Mouse (Mus musculus): ENCODE measurements around the gene Adam33. TPM values are rescaled to one million over a fixed set of nuclear protein-coding genes. Genes with fewer than 3 reads are reported as not detected.

Adam33 gene
- polyA plus RNA-seq, 1 experiment, result 13.6 TPM

DNA sequence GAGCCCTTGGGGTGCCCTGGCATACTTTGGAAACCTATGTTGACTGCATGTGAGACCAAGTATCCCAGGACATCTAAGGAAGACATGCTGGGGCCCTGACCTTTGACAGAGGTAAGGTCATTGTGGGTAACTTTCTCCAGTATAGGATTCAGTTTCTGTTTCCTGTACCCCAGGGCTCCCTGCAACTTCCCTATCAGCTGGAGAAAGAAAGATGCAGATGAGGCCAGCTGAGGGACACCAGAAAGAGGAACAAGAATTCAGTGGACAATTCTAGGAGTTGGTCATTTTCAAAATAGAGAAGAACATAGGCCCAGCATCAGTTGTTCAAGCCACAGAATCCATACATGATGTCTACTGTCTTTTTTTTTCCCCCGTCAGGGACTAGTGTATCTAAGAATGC is 26.0 kb upstream of the Adam33 start:
- peak overlapping the region; percentile 99 for H3K27ac ChIP-seq (ENCODE audit: insufficient read depth, low read depth, low read length)

DNA sequence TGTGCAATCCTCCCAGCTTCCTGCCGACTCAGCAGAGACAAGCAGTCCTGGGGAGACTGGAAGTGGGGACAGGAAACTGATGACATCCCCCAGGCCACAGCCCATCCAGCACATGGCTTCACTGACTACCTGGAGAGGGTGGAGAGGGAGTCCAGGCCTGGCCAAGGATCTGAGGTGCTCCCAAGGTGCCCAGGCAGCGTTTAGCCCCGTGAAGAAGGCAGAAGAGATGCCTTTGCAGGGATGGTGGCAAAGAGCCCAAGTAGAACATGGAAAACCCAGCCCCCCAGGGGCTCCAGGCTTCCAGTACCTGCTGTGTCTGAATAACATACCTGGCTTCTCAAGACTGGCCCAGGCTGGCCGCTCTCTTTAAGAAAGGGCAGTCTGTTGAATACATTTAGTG is 25.0 kb upstream of the Adam33 start:
- Histone ChIP-seq H3K4me3 (ENCODE audit: insufficient read depth, low read length) (no peak overlapping the region), H3K4me1 (ENCODE audit: control insufficient read depth, insufficient read depth, low read length) (peaks cover 78% of the 10 kb centered on the region), H3K27ac (ENCODE audit: insufficient read depth, low read depth, low read length) (peak overlapping the region; percentile 96)
- TF ChIP-seq CTCF (IDR thresholded peaks at IDR 0.05; ENCODE audit: low read depth, low read length) (no peak), POLR2A (IDR thresholded peaks at IDR 0.05; ENCODE audit: borderline replicate concordance, low read depth, low read length) (no peak)

More for the DNA sequence above, 26.0 kb upstream of the Adam33 start:
- H3K4me1 ChIP-seq (ENCODE audit: control insufficient read depth, insufficient read depth, low read length), result peaks cover 69% of the 10 kb centered on the region
- H3K4me3 ChIP-seq (ENCODE audit: insufficient read depth, low read length), result no peak overlapping the region
- no peak for TF ChIP-seq CTCF (IDR thresholded peaks at IDR 0.05; ENCODE audit: low read depth, low read length)
- TF ChIP-seq POLR2A (IDR thresholded peaks at IDR 0.05; ENCODE audit: borderline replicate concordance, low read depth, low read length), result no peak

DNA sequence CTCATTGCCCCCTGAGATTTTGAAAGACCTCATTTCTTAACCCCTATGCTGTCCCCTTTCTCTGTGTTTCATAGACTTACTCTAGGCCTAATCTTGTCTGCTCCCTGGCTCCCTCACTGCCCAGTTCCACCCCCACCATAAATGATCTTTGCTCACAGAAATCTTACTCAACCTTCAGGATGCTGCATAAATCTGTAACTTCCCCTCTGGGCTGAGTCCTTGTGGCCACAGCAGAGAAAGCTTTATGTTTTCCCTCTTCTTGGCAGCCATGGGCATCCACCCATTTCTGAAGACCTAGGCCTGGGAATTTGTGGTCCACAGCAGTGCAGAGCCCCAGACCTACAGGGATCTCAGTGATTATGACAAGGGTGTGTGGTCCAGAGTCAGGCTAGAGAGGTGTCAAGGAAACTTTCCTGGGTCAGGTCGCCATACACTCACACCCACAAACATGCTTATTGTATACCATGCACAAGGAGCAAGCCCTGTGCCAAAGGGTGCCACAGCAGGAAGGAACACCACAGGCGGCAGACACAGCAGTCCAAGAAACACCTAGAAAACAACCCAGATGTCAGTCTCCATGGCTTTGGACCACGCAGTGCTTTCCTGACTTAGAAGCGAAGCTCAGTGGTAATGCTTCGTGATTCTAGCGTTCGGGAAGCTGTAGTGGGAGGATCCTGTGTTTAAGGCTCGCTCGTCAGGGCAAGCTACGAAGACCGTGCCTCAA is 23.2 kb upstream of the Adam33 start, which contains the start of gene Siglec1:
Gene Siglec1, minus strand, starts transcription at position 99 of the 724 bp plus-strand sequence.
- peak within 1 kb of the TSS; percentile 96 for H3K27ac ChIP-seq (ENCODE audit: insufficient read depth, low read depth, low read length)
- H3K4me1 ChIP-seq (ENCODE audit: control insufficient read depth, insufficient read depth, low read length), result peaks cover 70% of the 10 kb centered on the region
- TF ChIP-seq CTCF (IDR thresholded peaks at IDR 0.05; ENCODE audit: low read depth, low read length), result no peak
- no peak for TF ChIP-seq POLR2A (IDR thresholded peaks at IDR 0.05; ENCODE audit: borderline replicate concordance, low read depth, low read length)
- H3K4me3 ChIP-seq (ENCODE audit: insufficient read depth, low read length), result peak within 1 kb of the TSS; percentile 47

DNA sequence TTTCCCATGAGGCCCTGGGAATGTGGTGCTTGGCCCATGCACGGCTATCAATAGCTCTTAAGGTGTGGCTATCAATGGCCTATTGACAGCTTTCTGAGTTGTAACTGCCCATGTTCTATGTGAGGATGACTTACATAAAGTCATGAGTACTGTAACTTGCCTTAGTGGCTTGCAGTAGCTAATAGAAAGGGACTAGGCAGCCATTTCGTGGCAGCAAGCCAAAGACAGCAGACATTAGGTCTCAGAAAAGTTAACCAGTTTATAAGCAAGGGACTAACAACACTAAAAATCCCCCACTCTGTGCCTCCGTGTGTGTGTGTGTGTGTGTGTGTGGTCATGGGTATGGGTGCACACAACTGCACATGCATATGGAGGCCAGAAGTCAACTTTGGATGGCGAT is 20.6 kb upstream of the Adam33 start:
- TF ChIP-seq POLR2A (IDR thresholded peaks at IDR 0.05; ENCODE audit: borderline replicate concordance, low read depth, low read length) (no peak), CTCF (IDR thresholded peaks at IDR 0.05; ENCODE audit: low read depth, low read length) (no peak)
- H3K4me3 ChIP-seq (ENCODE audit: insufficient read depth, low read length), result no peak overlapping the region
- H3K4me1 ChIP-seq (ENCODE audit: control insufficient read depth, insufficient read depth, low read length), result peaks cover 49% of the 10 kb centered on the region
- no peak overlapping the region for H3K27ac ChIP-seq (ENCODE audit: insufficient read depth, low read depth, low read length)

DNA sequence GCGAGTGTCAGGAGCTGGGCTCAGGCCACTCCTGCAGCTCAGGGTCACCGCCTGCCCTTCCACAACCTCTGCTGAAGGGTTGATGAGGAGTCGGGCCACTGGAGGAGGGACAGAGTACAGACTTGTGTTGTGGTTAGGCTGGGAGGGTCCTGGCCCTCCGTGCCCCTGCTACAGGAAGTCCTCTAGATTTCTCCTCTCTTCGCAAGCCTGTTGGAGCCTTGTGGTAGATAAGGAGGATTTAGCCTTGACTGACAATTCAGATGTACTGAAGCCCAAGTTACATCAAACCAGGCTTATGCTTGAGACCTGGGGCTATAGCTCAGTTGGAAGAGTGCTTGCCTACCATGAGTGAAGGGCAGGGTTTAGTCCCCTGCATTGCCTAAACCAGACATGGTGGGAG is 16.9 kb upstream of the Adam33 start:
- TF ChIP-seq CTCF (IDR thresholded peaks at IDR 0.05; ENCODE audit: low read depth, low read length) (no peak), POLR2A (IDR thresholded peaks at IDR 0.05; ENCODE audit: borderline replicate concordance, low read depth, low read length) (no peak)
- H3K27ac ChIP-seq (ENCODE audit: insufficient read depth, low read depth, low read length), result no peak overlapping the region
- H3K4me1 ChIP-seq (ENCODE audit: control insufficient read depth, insufficient read depth, low read length), result peaks cover 26% of the 10 kb centered on the region
- no peak overlapping the region for H3K4me3 ChIP-seq (ENCODE audit: insufficient read depth, low read length)

DNA sequence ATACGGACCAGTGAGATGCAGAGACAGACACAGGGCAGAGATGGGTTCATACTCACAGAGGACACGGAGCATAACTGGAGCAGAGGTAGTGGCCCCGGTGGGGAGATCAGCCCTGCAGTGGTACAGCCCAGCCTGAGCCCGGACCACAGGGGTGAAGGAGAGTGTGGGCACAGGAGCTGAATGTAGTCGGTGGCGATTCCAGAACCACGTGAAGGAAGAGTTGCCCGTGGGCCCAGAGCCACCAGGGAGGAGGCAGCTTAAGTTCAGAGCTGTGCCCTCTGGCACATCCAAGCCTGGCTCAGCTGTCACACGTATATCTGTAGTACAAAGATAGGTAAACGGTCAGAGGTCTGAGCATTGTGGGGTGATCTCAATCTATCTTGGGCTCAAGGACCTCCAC is 8.9 kb upstream of the Adam33 start:
- TF ChIP-seq POLR2A (IDR thresholded peaks at IDR 0.05; ENCODE audit: borderline replicate concordance, low read depth, low read length), result no peak
- no peak for TF ChIP-seq CTCF (IDR thresholded peaks at IDR 0.05; ENCODE audit: low read depth, low read length)
- Histone ChIP-seq H3K4me3 (ENCODE audit: insufficient read depth, low read length) (no peak overlapping the region), H3K4me1 (ENCODE audit: control insufficient read depth, insufficient read depth, low read length) (peaks cover 23% of the 10 kb centered on the region), H3K27ac (ENCODE audit: insufficient read depth, low read depth, low read length) (no peak overlapping the region)

DNA sequence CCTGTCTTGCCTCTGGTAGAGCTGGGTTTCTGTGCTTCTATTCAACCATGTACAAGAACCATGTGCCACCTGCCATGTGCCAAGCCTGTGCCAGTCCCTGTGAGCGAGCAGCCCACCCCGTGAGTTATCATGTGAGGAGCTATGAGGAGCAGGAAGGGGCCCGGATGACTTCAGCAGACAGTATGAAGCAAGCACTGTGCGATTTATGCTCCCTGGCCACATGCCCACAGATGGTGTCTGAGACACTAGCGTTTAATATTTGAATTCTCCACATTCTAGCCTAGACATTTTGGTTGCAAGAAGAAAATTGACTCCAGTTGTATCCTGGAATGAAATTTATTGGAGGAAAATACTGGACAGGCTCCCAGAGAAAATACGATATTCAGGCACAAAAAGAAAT is 3.9 kb upstream of the Adam33 start:
- no peak; the same call in 1 of the 2 replicates for TF ChIP-seq CTCF (IDR thresholded peaks at IDR 0.05; ENCODE audit: low read depth, low read length)
- no peak for TF ChIP-seq POLR2A (IDR thresholded peaks at IDR 0.05; ENCODE audit: borderline replicate concordance, low read depth, low read length)
- Histone ChIP-seq H3K27ac (ENCODE audit: insufficient read depth, low read depth, low read length) (peak overlapping the region; percentile 73), H3K4me1 (ENCODE audit: control insufficient read depth, insufficient read depth, low read length) (peaks cover 19% of the 10 kb centered on the region), H3K4me3 (ENCODE audit: insufficient read depth, low read length) (no peak overlapping the region)

DNA sequence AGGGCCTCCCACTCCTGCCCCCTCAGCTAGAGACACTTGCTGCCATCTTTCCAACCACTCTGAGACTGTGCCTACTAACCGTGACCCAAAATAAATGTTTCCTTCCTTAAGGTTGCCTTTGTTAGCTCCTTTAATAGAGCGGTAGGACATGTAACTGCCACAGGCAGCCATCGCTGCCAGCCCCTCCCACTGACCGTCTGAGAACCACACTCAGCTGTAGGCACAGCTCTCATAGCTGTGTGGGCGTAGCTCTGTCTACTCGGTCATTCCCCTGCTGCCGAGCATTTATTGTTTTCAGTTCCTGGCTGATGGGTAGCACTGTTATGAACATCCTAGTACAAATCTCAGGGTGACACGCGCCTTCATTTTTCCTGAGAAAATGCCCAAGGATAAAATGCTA is 2.7 kb upstream of the Adam33 start:
- TF ChIP-seq POLR2A (IDR thresholded peaks at IDR 0.05; ENCODE audit: borderline replicate concordance, low read depth, low read length) (no peak), CTCF (IDR thresholded peaks at IDR 0.05; ENCODE audit: low read depth, low read length) (no peak)
- Histone ChIP-seq H3K27ac (ENCODE audit: insufficient read depth, low read depth, low read length) (no peak overlapping the region), H3K4me3 (ENCODE audit: insufficient read depth, low read length) (no peak overlapping the region), H3K4me1 (ENCODE audit: control insufficient read depth, insufficient read depth, low read length) (peaks cover 19% of the 10 kb centered on the region)

DNA sequence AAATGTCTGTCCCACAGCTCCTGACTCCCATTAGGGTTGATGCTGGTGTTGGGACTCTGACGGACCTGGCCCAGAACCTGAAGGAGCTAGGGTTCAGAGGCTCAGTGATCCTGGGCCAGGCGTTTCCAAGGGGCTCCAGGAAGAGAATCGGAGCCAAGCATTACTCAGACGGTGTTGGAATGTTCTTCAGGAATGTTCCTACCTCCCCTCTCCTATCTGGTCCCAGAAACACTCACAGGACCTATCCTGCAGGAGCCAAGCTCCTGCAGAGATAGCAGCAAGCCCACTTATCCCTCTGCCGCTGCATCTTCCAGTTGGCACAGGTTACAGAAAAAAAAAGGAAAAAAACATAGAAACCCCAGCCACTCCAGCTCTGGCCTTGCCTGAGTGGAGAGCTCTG is 2.0 kb downstream of the Adam33 start:
- Histone ChIP-seq H3K4me1 (ENCODE audit: control insufficient read depth, insufficient read depth, low read length) (peaks cover 5% of the 10 kb centered on the region), H3K4me3 (ENCODE audit: insufficient read depth, low read length) (no peak overlapping the region), H3K27ac (ENCODE audit: insufficient read depth, low read depth, low read length) (no peak overlapping the region)
- TF ChIP-seq POLR2A (IDR thresholded peaks at IDR 0.05; ENCODE audit: borderline replicate concordance, low read depth, low read length), result no peak
- no peak for TF ChIP-seq CTCF (IDR thresholded peaks at IDR 0.05; ENCODE audit: low read depth, low read length)

DNA sequence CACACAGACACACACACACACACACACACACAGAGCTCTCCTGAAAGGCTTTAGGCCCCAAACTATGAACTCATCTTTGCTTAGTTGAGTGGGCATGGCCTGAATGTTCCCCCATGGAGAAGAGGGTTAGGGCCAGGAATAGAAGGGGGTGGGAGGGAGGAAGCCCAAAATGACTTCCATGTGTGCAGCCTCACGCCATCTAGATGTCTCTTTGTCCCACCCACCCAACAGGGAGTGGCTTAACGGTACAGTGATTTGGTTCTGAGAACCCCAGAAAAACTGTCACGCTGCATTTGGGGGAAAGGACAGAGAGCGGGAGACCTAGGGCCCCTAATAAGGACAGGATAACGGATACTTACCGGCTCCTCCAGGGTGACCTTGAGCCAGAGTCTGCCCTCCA is 2.8 kb downstream of the Adam33 start:
- H3K27ac ChIP-seq (ENCODE audit: insufficient read depth, low read depth, low read length), result no peak overlapping the region
- no peak for TF ChIP-seq CTCF (IDR thresholded peaks at IDR 0.05; ENCODE audit: low read depth, low read length)
- TF ChIP-seq POLR2A (IDR thresholded peaks at IDR 0.05; ENCODE audit: borderline replicate concordance, low read depth, low read length), result no peak
- no peak overlapping the region for H3K4me3 ChIP-seq (ENCODE audit: insufficient read depth, low read length)
- H3K4me1 ChIP-seq (ENCODE audit: control insufficient read depth, insufficient read depth, low read length), result peaks cover 10% of the 10 kb centered on the region

Data from bone marrow macrophage, adult 2 months (primary cell).